Mouse (Mus musculus) retina, postnatal 7 days (tissue): ENCODE data around the gene Elmo1.

ENCODE experiments used
- DNase-seq: peaks from one replicate; pipeline ENCODE4 v3.0.0-alpha.2; 2012; ENCODE audit warnings: low read depth, low spot score

Elmo1 gene

GRCm38 (mm10) chr13:20257562-20258525 is 167.4 kb downstream of the Elmo1 start:
- DNase-seq: no peak

GRCm38 (mm10) chr13:20263173-20263572 is 172.8 kb downstream of the Elmo1 start:
- no peak for DNase-seq

- no peak for DNase-seq
Observed at GRCm38 (mm10) chr13:20270148-20270547, 179.8 kb downstream of the Elmo1 start.

GRCm38 (mm10) chr13:20271799-20272198 is 181.4 kb downstream of the Elmo1 start:
- no peak for DNase-seq

GRCm38 (mm10) chr13:20272562-20272961 is 182.2 kb downstream of the Elmo1 start:
- DNase-seq: no peak

- no peak for DNase-seq
Observed at GRCm38 (mm10) chr13:20279889-20280288, 189.5 kb downstream of the Elmo1 start.

- no peak for DNase-seq
Observed at GRCm38 (mm10) chr13:20283891-20284290, 193.5 kb downstream of the Elmo1 start.

- no peak for DNase-seq
Observed at GRCm38 (mm10) chr13:20286680-20287079, 196.3 kb downstream of the Elmo1 start.

GRCm38 (mm10) chr13:20288393-20288792 is 198.0 kb downstream of the Elmo1 start:
- no peak for DNase-seq

- DNase-seq: no peak
Observed at GRCm38 (mm10) chr13:20290412-20290811, 200.0 kb downstream of the Elmo1 start.

- peak; percentile 31 for DNase-seq
Observed at GRCm38 (mm10) chr13:20292348-20292747, 202.0 kb downstream of the Elmo1 start.

- DNase-seq: no peak
Observed at GRCm38 (mm10) chr13:20295278-20295970, 205.0 kb downstream of the Elmo1 start.

GRCm38 (mm10) chr13:20297841-20298240 is 207.4 kb downstream of the Elmo1 start:
- peak; percentile 61 for DNase-seq

GRCm38 (mm10) chr13:20299424-20299823 is 209.0 kb downstream of the Elmo1 start:
- DNase-seq: peak; percentile 17

- DNase-seq: no peak
Observed at GRCm38 (mm10) chr13:20300052-20300564, 209.7 kb downstream of the Elmo1 start.

- no peak for DNase-seq
Observed at GRCm38 (mm10) chr13:20300626-20301025, 210.2 kb downstream of the Elmo1 start.

- DNase-seq: no peak
Observed at GRCm38 (mm10) chr13:20301760-20302159, 211.4 kb downstream of the Elmo1 start.

GRCm38 (mm10) chr13:20305621-20306020 is 215.2 kb downstream of the Elmo1 start:
- DNase-seq: no peak

- no peak for DNase-seq
Observed at GRCm38 (mm10) chr13:20306180-20307177, 216.1 kb downstream of the Elmo1 start.

- DNase-seq: no peak
Observed at GRCm38 (mm10) chr13:20307381-20307780, 217.0 kb downstream of the Elmo1 start.

- peak; percentile 77 for DNase-seq
Observed at GRCm38 (mm10) chr13:20311612-20312011, 221.2 kb downstream of the Elmo1 start.
